Mouse (Mus musculus) CH12.LX (cell line): Measurements from ENCODE around the gene Zfp575.

Source experiments
- JUN ChIP-seq: IDR thresholded peaks from 2 replicates; pipeline ENCODE4 v1.6.1; 2011; ENCODE audit warnings: low read depth, mild to moderate bottlenecking, low read length, improper control_type of control experiment, moderate library complexity; ENCODE audit not compliant: insufficient read depth
- SIN3A ChIP-seq: IDR thresholded peaks from 2 replicates; pipeline ENCODE4 v1.6.1; 2012; ENCODE audit warnings: low read length, improper control_type of control experiment, inconsistent platforms

DNA sequence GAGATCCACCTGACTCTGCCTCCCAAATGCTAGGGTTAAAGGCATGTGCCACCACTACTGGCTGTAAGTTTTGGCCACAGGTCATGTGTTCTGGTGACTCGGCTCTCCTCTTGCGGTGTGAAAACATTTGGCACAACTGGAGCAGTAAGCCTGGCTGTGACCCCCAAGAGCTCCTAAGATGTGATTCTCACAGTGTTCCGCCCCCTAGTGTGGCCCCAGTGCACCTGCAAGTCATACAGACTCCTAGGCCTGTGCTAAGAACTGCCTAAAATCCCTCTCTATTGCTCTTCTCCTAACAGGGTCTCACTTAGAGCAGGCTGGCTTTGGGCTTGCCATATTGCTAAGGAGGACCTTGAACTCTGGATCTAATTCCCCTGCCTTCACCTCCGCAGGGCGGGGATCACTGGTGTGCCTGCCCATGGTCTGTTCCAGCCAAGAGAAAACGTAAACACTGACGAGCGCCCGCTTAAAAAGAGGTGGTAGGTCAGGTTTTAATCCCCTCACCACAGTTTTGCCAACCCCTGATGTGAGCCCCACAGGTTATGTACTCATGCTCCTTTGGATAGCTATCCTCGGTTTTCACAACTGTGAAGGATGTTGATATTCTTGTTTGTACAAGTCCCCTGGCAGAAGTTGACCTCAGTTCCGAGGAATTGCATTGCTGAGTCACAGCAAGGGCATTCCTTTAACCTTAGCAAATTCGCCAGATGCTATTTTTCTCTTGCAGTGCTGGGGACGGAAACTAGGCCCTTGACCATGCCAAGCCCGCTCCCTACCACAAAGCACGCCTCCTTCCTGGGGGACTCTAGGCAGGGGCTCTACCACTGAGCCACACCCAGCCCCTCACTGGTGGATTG, 12.0 kb upstream of the Zfp575 start:
- no peak for TF ChIP-seq JUN
- no peak for TF ChIP-seq SIN3A
